Mouse (Mus musculus) heart, embryonic 15.5 days (tissue): Measurements from ENCODE around the gene Itpr2. TPM values are rescaled to one million over a fixed set of nuclear protein-coding genes. Genes with fewer than 3 reads are reported as not detected.

Experiments
- ATAC-seq: fragments of 200-750 bp; cut with Nextera tagmentation; replicated peaks from 2 replicates; pipeline ENCODE4 v1.8.0; 2017; ENCODE audit warnings: low read depth, moderate TSS enrichment; ENCODE audit not compliant: insufficient number of reproducible peaks, insufficient read depth, low FRiP score
- H3K27ac ChIP-seq: fragments of 300-500 bp; sonication (generic); 2 replicates; pipeline ENCODE4 v1.5.1; 2015; ENCODE audit warnings: mild to moderate bottlenecking, inconsistent platforms
- H3K27me3 ChIP-seq: fragments of 300-500 bp; sonication (generic); 2 replicates; pipeline ENCODE4 v1.6.1; 2015; ENCODE audit warnings: inconsistent platforms
- H3K36me3 ChIP-seq: fragments of 300-500 bp; sonication (generic); 2 replicates; pipeline ENCODE4 v1.6.1; 2015; ENCODE audit warnings: mild to moderate bottlenecking, inconsistent platforms
- H3K4me1 ChIP-seq: fragments of 300-500 bp; sonication (generic); replicated peaks from 2 replicates; pipeline ENCODE4 v1.6.1; 2015; ENCODE audit warnings: inconsistent platforms
- H3K4me2 ChIP-seq: fragments of 300-500 bp; sonication (generic); 2 replicates; pipeline ENCODE4 v1.6.1; 2015; ENCODE audit warnings: inconsistent platforms, mild to moderate bottlenecking, moderate library complexity
- H3K4me3 ChIP-seq: fragments of 300-500 bp; sonication (generic); 2 replicates; pipeline ENCODE4 v1.5.1; 2015; ENCODE audit warnings: mild to moderate bottlenecking, inconsistent platforms
- H3K9ac ChIP-seq: fragments of 300-500 bp; sonication (generic); 2 replicates; pipeline ENCODE4 v1.6.1; 2015; ENCODE audit warnings: mild to moderate bottlenecking, inconsistent platforms
- H3K9me3 ChIP-seq: fragments of 300-500 bp; sonication (generic); replicated peaks from 2 replicates; pipeline ENCODE4 v1.6.1; 2016; ENCODE audit warnings: inconsistent platforms
- WGBS: fragments of 180-500 bp; shearing (Covaris S2); methylation state at CpG from one replicate; pipeline ENCODE4 v1.1.7; 2015; ENCODE audit warnings: mixed read lengths; 5-methylcytosine and 5-hydroxymethylcytosine counted together
- polyA plus RNA-seq: library from polyadenylated mRNA; unstranded; fragments of >200 nt; fragmentation: Nextera tagmentation; extraction: Ambion mirVana; gene quantifications from 2 replicates; pipeline ENCODE4 v1.2.1, GENCODE M21; 2015

Itpr2 gene
- polyA plus RNA-seq, 1 experiment from 2014 or later: 39.2 TPM

GRCm38 (mm10) chr6:146196701-146197100 lies 305.3 kb downstream of the Itpr2 start:
- H3K27me3 ChIP-seq: no peaks in the 10 kb centered on the region
- ATAC-seq: no peak
- WGBS: 60% methylated on average over 1 of the region's 1 CpGs

GRCm38 (mm10) chr6:146195854-146196457 lies 306.1 kb downstream of the Itpr2 start:
- H3K36me3 ChIP-seq: peaks cover 28% of the 10 kb centered on the region
- no peak overlapping the region for H3K4me3 ChIP-seq
- H3K27ac ChIP-seq: no peak overlapping the region
- no peaks in the 10 kb centered on the region for H3K27me3 ChIP-seq
- ATAC-seq: no peak
- no peak overlapping the region for H3K9ac ChIP-seq
- no peak overlapping the region for H3K4me2 ChIP-seq
- H3K9me3 ChIP-seq: no peaks in the 10 kb centered on the region
- WGBS: 76% methylated on average over 7 of the region's 7 CpGs
- no peaks in the 10 kb centered on the region for H3K4me1 ChIP-seq

More at GRCm38 (mm10) chr6:146196701-146197100, 305.3 kb downstream of the Itpr2 start:
- no peak overlapping the region for H3K4me3 ChIP-seq
- H3K4me1 ChIP-seq: no peaks in the 10 kb centered on the region
- no peak overlapping the region for H3K27ac ChIP-seq
- H3K9me3 ChIP-seq: no peaks in the 10 kb centered on the region
- peaks cover 28% of the 10 kb centered on the region for H3K36me3 ChIP-seq
- no peak overlapping the region for H3K9ac ChIP-seq
- H3K4me2 ChIP-seq: no peak overlapping the region

- Histone ChIP-seq H3K36me3 (peaks cover 30% of the 10 kb centered on the region), H3K27me3 (no peaks in the 10 kb centered on the region), H3K4me2 (no peak overlapping the region), H3K9me3 (no peaks in the 10 kb centered on the region), H3K9ac (no peak overlapping the region), H3K4me3 (no peak overlapping the region), H3K27ac (no peak overlapping the region), H3K4me1 (no peaks in the 10 kb centered on the region)
- no peak for ATAC-seq
- 79% methylated on average over 5 of the region's 5 CpGs for WGBS
Observed at GRCm38 (mm10) chr6:146191931-146192330, 310.1 kb downstream of the Itpr2 start.

GRCm38 (mm10) chr6:146190006-146190405 lies 312.0 kb downstream of the Itpr2 start:
- H3K4me3 ChIP-seq: no peak overlapping the region
- H3K4me2 ChIP-seq: no peak overlapping the region
- no peak overlapping the region for H3K27ac ChIP-seq
- no peak for ATAC-seq
- peaks cover 39% of the 10 kb centered on the region for H3K36me3 ChIP-seq
- no peaks in the 10 kb centered on the region for H3K9me3 ChIP-seq
- H3K9ac ChIP-seq: no peak overlapping the region
- H3K27me3 ChIP-seq: no peaks in the 10 kb centered on the region
- 68% methylated on average over 8 of the region's 8 CpGs for WGBS
- no peaks in the 10 kb centered on the region for H3K4me1 ChIP-seq

GRCm38 (mm10) chr6:146185532-146185931 lies 316.5 kb downstream of the Itpr2 start:
- H3K27ac ChIP-seq: no peak overlapping the region
- H3K9me3 ChIP-seq: no peaks in the 10 kb centered on the region
- H3K4me2 ChIP-seq: no peak overlapping the region
- no peak overlapping the region for H3K4me3 ChIP-seq
- WGBS: 90% methylated on average over 2 of the region's 2 CpGs
- H3K36me3 ChIP-seq: peaks cover 20% of the 10 kb centered on the region
- ATAC-seq: no peak
- no peaks in the 10 kb centered on the region for H3K4me1 ChIP-seq
- no peaks in the 10 kb centered on the region for H3K27me3 ChIP-seq
- H3K9ac ChIP-seq: no peak overlapping the region

GRCm38 (mm10) chr6:146184771-146185170 lies 317.3 kb downstream of the Itpr2 start:
- ATAC-seq: no peak
- H3K36me3 ChIP-seq: peaks cover 20% of the 10 kb centered on the region
- no peaks in the 10 kb centered on the region for H3K27me3 ChIP-seq
- no peak overlapping the region for H3K9ac ChIP-seq
- no peak overlapping the region for H3K4me2 ChIP-seq
- no peak overlapping the region for H3K4me3 ChIP-seq
- no peak overlapping the region for H3K27ac ChIP-seq
- H3K9me3 ChIP-seq: no peaks in the 10 kb centered on the region
- WGBS: 85% methylated on average over 9 of the region's 9 CpGs
- no peaks in the 10 kb centered on the region for H3K4me1 ChIP-seq

- H3K4me1 ChIP-seq: 0 out of 2 replicates have a peak, but pooled peaks cover 3% of the 10 kb centered on the region
- H3K36me3 ChIP-seq: peaks cover 4% of the 10 kb centered on the region; the same call in 1 of the 2 replicates
- no peak overlapping the region for H3K4me3 ChIP-seq
- 89% methylated on average over 4 of the region's 4 CpGs for WGBS
- no peak overlapping the region for H3K9ac ChIP-seq
- no peak for ATAC-seq
- H3K27ac ChIP-seq: no peak overlapping the region
- no peaks in the 10 kb centered on the region for H3K9me3 ChIP-seq
- H3K4me2 ChIP-seq: no peak overlapping the region
- H3K27me3 ChIP-seq: no peaks in the 10 kb centered on the region
Observed at GRCm38 (mm10) chr6:146174644-146175250, 327.3 kb downstream of the Itpr2 start.

GRCm38 (mm10) chr6:146170603-146171051 lies 331.4 kb downstream of the Itpr2 start:
- Histone ChIP-seq H3K4me1 (0 out of 2 replicates have a peak, but pooled peaks cover 3% of the 10 kb centered on the region), H3K36me3 (peaks cover 4% of the 10 kb centered on the region; the same call in 1 of the 2 replicates), H3K9ac (no peak overlapping the region), H3K4me3 (no peak overlapping the region), H3K27me3 (no peaks in the 10 kb centered on the region), H3K27ac (0 out of 2 replicates have a peak overlapping the region, but pooled peaks have one; percentile 12), H3K4me2 (no peak overlapping the region), H3K9me3 (no peaks in the 10 kb centered on the region)
- 63% methylated on average over 14 of the region's 14 CpGs for WGBS
- no peak for ATAC-seq

- H3K4me3 ChIP-seq: no peak overlapping the region
- peaks cover 9% of the 10 kb centered on the region for H3K4me1 ChIP-seq
- no peak for ATAC-seq
- no peak overlapping the region for H3K4me2 ChIP-seq
- 41% methylated on average over 5 of the region's 5 CpGs for WGBS
- no peaks in the 10 kb centered on the region for H3K9me3 ChIP-seq
- H3K36me3 ChIP-seq: peaks cover 8% of the 10 kb centered on the region; the same call in 1 of the 2 replicates
- no peak overlapping the region for H3K9ac ChIP-seq
- no peak overlapping the region for H3K27ac ChIP-seq
- H3K27me3 ChIP-seq: no peaks in the 10 kb centered on the region
Observed at GRCm38 (mm10) chr6:146167207-146167606, 334.8 kb downstream of the Itpr2 start.

GRCm38 (mm10) chr6:146159641-146160040 lies 342.4 kb downstream of the Itpr2 start:
- Histone ChIP-seq H3K4me1 (peaks cover 14% of the 10 kb centered on the region), H3K9me3 (no peaks in the 10 kb centered on the region), H3K27me3 (no peaks in the 10 kb centered on the region), H3K27ac (no peak overlapping the region), H3K4me2 (no peak overlapping the region), H3K9ac (no peak overlapping the region), H3K4me3 (no peak overlapping the region), H3K36me3 (peaks cover 11% of the 10 kb centered on the region; the same call in 1 of the 2 replicates)
- no peak for ATAC-seq
- WGBS: 45% methylated on average over 4 of the region's 4 CpGs

GRCm38 (mm10) chr6:146158717-146159116 lies 343.3 kb downstream of the Itpr2 start:
- Histone ChIP-seq H3K9me3 (no peaks in the 10 kb centered on the region), H3K36me3 (peaks cover 10% of the 10 kb centered on the region; the same call in 1 of the 2 replicates), H3K9ac (no peak overlapping the region), H3K4me1 (peaks cover 14% of the 10 kb centered on the region), H3K4me3 (no peak overlapping the region), H3K27me3 (no peaks in the 10 kb centered on the region), H3K4me2 (no peak overlapping the region), H3K27ac (no peak overlapping the region)
- ATAC-seq: no peak
- 89% methylated on average over 12 of the region's 12 CpGs for WGBS
